Mouse (Mus musculus): ENCODE results near the gene Bckdk. TPM values are rescaled to one million over a fixed set of nuclear protein-coding genes. Genes with fewer than 3 reads are reported as not detected.
"Not testable (repeated sequence)": the region's sequence is repeated elsewhere in the genome, so short reads cannot be mapped to it uniquely, and the experiment has no call there.

The Bckdk gene
- total and polyA plus RNA-seq, 3 experiments, result 122 to 164 (median 138) TPM

DNA sequence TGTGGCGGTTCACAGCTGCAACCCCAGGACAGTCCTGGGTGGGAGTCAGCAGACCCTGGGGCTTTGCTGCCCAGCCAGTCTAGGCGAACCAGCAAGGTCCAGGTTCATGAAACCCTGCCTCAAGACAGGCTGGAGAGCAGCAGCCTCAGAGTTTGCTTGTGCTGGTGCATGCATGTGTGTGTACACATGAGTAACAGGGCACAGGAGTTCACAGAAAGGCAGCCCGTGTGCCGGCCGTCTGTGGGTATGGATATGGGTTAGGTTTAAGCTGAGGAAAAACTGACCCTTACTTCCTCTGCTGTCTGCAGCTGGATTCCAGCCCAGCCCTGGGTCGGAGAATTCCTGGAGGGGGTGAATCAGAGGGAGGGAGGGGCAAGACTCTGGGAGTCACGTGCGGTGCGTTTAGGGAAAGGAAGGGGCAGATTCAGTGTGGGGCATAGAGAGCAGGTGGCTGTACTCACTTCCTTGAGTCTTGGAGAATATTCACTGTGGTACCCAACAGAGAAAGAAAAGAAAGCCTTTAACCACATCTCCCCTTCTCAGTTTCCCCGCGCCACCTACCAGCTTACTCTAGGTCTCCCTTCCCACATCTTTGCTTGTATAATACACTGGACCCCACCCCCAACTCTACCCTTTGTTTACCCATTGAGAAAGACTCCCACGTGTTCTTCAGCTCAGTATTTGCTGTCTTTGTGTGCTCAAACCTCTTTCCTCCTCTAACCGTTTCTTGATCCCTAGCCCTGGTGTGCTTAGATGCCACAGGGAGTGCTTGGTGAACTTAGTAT lies 27.7 kb downstream of the Bckdk start:
- peak; percentile 68 for DNase-seq

DNA sequence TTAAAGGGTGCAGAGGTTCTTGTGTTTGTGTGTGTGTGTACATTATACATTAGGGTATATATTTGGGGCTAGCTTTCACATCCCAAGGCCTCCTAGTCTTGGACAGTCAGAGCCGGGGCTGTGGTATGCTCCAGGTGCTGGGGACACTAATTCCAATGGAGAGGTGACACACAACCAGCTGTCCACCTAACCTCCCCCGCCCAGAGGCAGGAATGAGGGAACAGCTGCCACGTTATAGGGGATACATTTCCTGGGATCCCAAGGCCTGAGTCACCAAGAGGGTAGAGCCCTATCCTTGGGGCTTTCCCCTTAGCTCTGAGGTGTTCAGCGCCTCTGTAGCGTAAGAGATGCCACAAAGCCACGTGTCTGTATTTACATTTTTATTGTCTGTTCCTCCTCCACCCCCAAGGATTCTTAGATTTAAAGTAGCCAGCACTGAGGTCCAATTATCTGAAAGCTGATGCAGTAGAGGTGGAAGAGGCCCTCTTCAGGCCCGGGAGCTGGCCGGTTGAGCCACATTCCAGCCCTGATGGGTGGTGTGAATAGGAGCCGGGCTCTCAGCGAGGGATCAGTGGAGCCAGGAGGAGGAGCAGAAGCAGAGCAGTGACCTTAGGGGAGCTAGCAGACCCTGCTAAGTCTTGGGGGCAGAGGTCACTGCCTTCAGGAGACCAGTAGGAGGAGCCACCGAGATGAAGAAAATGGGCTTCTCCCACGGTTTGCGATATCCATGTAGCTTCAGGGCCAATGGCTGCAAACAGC lies 28.6 kb downstream of the Bckdk start:
- DNase-seq, result no peak

DNA sequence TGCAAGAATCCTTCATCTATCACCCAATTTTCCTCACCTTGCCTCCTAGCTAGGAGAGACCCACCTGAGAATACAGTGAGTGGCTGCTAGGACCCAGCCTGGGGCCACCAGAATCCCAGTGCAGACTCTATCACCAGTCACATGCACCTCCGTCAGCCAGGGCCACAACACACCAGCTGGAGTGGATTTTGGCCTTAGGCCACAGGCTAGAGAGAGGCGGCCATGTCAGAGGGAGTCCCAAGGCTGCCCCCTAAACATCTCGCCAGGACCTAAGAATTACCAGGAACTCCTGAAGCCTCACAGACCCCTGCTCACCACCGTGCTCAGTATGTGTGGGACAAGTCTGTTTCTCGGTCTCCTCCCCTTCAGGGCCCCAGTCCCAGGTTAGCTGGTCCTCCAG lies 30.2 kb downstream of the Bckdk start:
- no peak for DNase-seq

DNA sequence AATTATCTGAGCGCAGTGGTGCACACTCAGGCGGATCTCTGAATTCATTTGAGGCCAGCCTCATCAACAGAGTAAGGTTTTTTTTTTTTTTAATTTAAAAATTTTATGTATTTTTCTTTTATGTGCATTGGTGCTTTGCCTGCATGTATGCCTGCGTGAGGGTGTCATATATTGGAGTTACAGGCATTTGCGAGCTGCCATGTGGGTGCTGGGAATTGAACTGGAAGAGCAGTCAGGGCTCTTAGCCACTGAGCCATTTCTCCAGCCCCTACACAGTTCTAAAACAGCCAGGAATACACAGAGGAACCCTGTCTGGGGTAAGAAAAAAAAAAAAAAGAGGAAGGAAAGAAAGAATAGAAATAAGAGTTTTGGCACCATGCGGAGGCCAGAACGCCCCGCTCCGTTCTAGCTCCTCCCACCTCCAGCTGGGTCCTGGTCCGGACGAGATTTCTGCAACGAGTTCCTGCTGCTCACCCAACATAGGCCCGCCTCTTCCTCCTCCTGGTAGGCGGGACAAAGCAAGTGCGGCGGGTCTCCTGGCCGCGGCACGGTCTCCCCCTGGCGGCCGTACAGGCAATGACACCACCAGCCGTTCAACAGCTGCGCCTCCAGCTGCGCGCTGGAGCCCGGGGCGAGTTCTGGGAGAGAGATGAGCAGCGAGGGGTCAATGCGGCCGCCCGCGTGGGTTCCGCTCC lies 31.3 kb downstream of the Bckdk start:
- DNase-seq, result peak; percentile 97

DNA sequence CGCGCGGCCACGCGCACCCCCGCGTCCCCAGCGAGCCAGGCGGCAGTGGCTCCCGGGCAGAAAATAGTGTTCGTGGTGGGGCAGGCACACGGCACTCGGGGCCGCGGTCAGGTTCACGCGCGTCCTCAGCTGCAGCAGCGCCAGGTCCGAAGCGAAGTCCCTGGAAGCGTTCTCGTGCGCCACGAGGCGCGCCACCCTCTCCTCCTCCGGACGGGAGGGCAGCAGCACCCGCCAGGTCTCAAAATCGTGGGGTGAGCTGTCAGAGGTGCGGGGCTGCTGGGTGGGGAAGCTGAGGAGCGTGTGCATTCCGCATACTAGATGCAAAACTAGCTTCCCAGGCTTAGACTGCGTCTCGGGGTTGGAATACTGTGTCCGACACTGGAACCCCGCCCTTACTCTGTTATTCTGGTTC lies 31.9 kb downstream of the Bckdk start:
- DNase-seq, result no peak

DNA sequence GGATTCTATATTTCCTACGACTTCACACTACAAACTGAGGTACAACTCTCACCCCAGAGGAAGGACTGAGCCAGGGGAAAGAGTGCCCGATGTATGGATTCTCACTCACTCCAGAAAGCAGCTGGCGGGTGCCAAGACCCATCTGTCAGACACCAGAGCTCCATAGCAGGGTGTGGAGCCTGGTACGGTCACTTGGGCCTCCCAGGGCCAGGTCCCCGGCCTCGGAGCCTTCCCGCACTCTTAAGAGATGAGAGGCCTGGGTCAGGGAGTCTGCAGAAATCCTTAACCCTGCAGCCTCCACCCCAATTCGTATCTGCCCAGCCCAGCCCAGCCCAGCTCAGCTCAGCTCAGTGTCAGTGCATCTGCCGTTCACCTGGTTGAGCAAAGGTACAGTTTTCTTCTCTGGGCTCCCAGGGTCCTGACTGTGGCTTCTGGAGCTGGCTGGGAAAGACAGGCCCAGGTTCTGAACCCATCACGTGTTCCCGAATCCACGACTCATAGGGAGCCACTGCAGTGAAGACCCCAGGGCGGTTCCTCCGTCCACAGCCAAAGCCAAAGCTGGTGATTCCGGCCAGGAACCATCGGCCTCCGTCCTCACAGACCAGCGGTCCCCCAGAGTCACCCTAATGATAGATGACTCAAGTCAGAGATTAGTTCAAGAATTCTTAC lies 32.5 kb downstream of the Bckdk start:
- DNase-seq, result no peak

DNA sequence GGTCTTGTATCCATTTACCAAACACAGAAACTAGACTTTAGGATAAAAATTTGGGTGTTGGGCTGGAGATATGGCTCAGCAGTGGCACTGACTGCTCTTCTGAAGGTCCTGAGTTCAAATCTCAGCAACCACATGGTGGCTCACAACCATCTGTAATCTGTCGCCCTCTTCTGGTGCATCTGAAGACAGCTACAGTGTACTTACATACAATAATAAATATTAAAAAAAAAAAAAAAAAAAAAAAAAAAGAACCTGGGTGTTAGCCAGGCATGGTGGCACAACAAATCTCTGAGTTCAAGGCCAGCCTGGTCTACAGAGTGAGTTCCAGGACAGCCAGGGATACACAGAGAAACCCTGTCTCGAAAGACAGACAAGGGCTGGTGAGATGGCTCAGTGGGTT lies 38.2 kb downstream of the Bckdk start:
- not testable (repeated sequence) for DNase-seq

DNA sequence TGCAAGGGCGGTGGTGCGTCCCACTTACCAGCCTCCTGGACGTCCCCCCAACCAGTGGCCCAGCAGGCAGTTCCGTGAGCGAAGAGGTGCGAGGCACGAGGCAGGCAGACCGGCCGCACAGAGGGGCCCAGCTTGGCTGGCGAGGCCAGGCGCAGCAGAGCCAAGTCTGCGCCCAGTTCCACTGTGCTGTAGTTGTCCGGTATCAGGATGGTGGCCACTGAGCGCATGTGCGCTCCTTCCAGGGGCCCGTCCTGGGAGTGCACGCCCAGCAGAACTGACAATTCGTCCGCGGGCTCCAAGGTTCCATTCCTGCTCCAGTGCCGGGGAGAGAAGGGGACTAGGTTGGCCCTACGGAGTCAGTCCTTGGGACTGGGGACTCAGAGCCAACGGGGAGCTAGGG lies 40.7 kb downstream of the Bckdk start:
- peak; percentile 49 for DNase-seq

DNA sequence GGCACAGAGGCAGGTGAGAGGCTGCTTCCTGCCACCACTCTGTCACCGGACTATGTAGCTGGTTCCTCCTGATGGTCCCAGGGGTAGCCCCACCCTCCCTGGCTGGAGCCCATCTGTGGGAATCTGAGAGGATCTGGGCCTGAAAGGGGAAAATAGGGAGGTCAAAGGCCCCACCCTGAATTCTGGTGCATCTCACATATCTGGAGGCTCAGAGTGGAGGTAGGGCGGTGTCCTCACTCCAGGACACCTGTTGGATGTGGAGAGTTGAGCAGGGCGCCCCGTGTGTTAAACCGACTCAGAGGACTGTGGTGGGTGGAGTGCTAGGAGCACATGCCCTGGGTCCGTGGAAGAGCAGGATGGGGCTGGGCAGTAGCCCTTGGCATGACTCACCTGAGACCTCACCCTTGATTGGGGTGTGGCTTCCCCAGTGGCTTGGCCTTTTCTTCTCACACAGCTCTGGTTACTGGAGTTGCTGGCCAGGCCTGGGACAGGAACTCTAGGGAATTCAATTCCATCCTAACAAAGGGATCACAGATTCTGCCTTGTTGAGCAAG lies 42.7 kb downstream of the Bckdk start, which contains the start of gene Prss36:
TSS of gene Prss36 (minus strand) at position 256 of the 554 bp plus-strand sequence.
- no peak for DNase-seq

DNA sequence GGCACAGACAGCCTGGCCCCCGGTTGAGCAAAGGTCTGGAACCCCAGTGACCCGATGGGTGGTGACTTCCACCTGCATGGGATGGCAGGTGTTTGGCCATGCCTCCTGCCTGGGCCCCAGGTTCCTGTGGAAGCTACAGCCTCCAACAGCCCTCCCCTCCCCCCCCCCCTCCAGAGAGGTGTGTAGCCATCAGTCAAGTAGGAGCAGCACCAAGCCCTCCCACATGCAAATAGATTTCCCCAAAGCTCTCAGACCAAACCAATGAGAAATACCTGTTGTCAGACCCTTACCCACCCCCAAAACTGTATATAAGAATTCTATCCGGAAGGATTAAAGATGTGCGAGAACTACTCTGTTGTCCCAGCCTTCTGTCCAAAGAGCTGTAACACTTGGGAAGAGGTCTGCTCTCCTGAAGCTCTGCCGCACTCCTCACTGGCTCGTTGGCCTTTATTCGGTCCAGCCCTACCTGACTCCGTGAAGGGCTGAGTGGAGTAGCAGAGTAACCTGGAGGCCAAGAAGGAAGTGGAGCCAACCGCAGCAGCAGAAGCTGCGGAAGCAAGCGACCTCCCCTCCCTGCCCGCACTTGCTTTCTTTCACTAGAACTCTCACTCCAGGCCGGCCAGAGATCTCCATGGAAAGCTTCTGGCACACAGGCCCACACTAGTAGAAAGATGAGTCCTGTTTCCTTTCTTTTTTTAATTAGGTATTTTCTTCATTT lies 49.1 kb downstream of the Bckdk start:
- no peak for DNase-seq

DNA sequence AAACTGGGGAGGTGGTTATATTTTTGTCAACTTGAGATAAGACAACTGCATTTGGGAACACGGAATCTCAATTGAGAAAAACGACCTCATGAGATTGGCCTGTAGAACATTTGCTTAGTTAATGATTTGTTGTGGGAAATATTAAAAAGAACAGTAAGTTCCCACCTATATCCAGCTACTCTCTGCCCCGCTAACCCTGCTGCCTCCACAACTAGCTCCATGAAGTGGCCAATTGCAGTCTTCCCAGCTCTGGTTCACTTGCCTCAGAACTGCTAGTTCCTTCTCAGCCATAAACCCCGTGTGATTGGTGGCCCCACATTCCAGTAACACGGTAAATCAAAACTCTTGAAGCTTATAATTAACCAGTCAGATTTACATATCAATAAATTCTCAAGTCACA lies 55.5 kb downstream of the Bckdk start:
- no peak for DNase-seq

Other genes starting within 250 kb of the Bckdk start
- 10 to 100 TPM; 70.9 to 86.0 TPM for gene Bcl7c, start 195.1 kb upstream of the Bckdk start, total RNA-seq (2021)
- gene Bcl7c, start 195.1 kb upstream of the Bckdk start, polyA plus RNA-seq (2012; rRNA removed), result 70.5 and 78.0 TPM in 2 replicates
- gene Ctf1, start 191.3 kb upstream of the Bckdk start, total RNA-seq (2021), result 1 to 10 TPM; 3.3 to 3.7 TPM
- gene Ctf1, start 191.3 kb upstream of the Bckdk start, polyA plus RNA-seq (2012; rRNA removed), result 18.9 and 22.1 TPM in 2 replicates
- gene Ctf2, start 171.9 kb upstream of the Bckdk start, total RNA-seq (2021), result not detected
- not detected in 2 replicates for gene Ctf2, start 171.9 kb upstream of the Bckdk start, polyA plus RNA-seq (2012; rRNA removed)
- 10 to 100 TPM in 1 of 2 experiments, 1 to 10 TPM in 1; 9.5 to 11.6 TPM for gene Fbxl19, start 159.5 kb upstream of the Bckdk start, total RNA-seq (2021)
- gene Fbxl19, start 159.5 kb upstream of the Bckdk start, polyA plus RNA-seq (2012; rRNA removed), result 34.5 and 42.6 TPM in 2 replicates
- gene Orai3, start 134.3 kb upstream of the Bckdk start, total RNA-seq (2021), result 10 to 100 TPM; 28.3 to 32.8 TPM
- gene Orai3, start 134.3 kb upstream of the Bckdk start, polyA plus RNA-seq (2012; rRNA removed), result 90.6 and 94.8 TPM in 2 replicates
- 10 to 100 TPM; 36.0 to 42.6 TPM for gene Setd1a, start 127.4 kb upstream of the Bckdk start, total RNA-seq (2021)
- 12.6 and 15.9 TPM in 2 replicates for gene Setd1a, start 127.4 kb upstream of the Bckdk start, polyA plus RNA-seq (2012; rRNA removed)
- gene Gm49388, start 118.5 kb upstream of the Bckdk start, total RNA-seq (2021), result 1 to 10 TPM; 2.2 to 4.6 TPM
- gene Gm49388, start 118.5 kb upstream of the Bckdk start, polyA plus RNA-seq (2012; rRNA removed), result not detected in 2 replicates
- gene Hsd3b7, start 103.5 kb upstream of the Bckdk start, total RNA-seq (2021), result 10 to 100 TPM; 45.5 to 46.2 TPM
- gene Hsd3b7, start 103.5 kb upstream of the Bckdk start, polyA plus RNA-seq (2012; rRNA removed), result 83.9 and 86.5 TPM in 2 replicates
- 100 to 1,000 TPM in 1 of 2 experiments, 10 to 100 TPM in 1; 79.6 to 102 TPM for gene Stx4a, start 79.8 kb upstream of the Bckdk start, total RNA-seq (2021)
- gene Stx4a, start 79.8 kb upstream of the Bckdk start, polyA plus RNA-seq (2012; rRNA removed), result 52.2 and 54.0 TPM in 2 replicates
- gene Stx1b, start 79.5 kb upstream of the Bckdk start, total RNA-seq (2021), result 1 to 10 TPM; 5.0 to 6.9 TPM
- 8.5 and 11.4 TPM in 2 replicates for gene Stx1b, start 79.5 kb upstream of the Bckdk start, polyA plus RNA-seq (2012; rRNA removed)
- 10 to 100 TPM; 28.9 to 33.1 TPM for gene Zfp646, start 27.9 kb upstream of the Bckdk start, total RNA-seq (2021)
- gene Zfp646, start 27.9 kb upstream of the Bckdk start, polyA plus RNA-seq (2012; rRNA removed), result 14.1 and 15.9 TPM in 2 replicates
- 1 to 10 TPM; 7.2 to 9.7 TPM for gene Zfp668, start 27.3 kb upstream of the Bckdk start, total RNA-seq (2021)
- gene Zfp668, start 27.3 kb upstream of the Bckdk start, polyA plus RNA-seq (2012; rRNA removed), result 8.1 and 10.3 TPM in 2 replicates
- gene Prss53, start 13.1 kb upstream of the Bckdk start, total RNA-seq (2021), result 1 to 10 TPM; 1.0 to 1.2 TPM
- gene Prss53, start 13.1 kb upstream of the Bckdk start, polyA plus RNA-seq (2012; rRNA removed), result 3.0 and 4.5 TPM in 2 replicates
- gene Gm21974, start 8.6 kb upstream of the Bckdk start, total RNA-seq (2021), result not detected
- gene Gm21974, start 8.6 kb upstream of the Bckdk start, polyA plus RNA-seq (2012; rRNA removed), result not detected in 2 replicates
- gene Vkorc1, start 8.5 kb upstream of the Bckdk start, total RNA-seq (2021), result 10 to 100 TPM; 62.7 to 85.5 TPM
- gene Vkorc1, start 8.5 kb upstream of the Bckdk start, polyA plus RNA-seq (2012; rRNA removed), result 152 and 201 TPM in 2 replicates
- 10 to 100 TPM; 24.6 to 27.1 TPM for gene Kat8, start 8.4 kb downstream of the Bckdk start, total RNA-seq (2021)
- 10.6 and 10.9 TPM in 2 replicates for gene Kat8, start 8.4 kb downstream of the Bckdk start, polyA plus RNA-seq (2012; rRNA removed)
- gene Prss8, start 26.0 kb downstream of the Bckdk start, total RNA-seq (2021), result under 1 TPM in 1 of 2 experiments, not detected in 1; 0.24 TPM
- gene Prss8, start 26.0 kb downstream of the Bckdk start, polyA plus RNA-seq (2012; rRNA removed), result 0.07 and 0.38 TPM in 2 replicates
- 1 to 10 TPM; 8.2 to 9.4 TPM for gene Prss36, start 42.6 kb downstream of the Bckdk start, total RNA-seq (2021)
- 24.8 and 27.8 TPM in 2 replicates for gene Prss36, start 42.6 kb downstream of the Bckdk start, polyA plus RNA-seq (2012; rRNA removed)
- 100 to 1,000 TPM; 176 to 229 TPM for gene Fus, start 63.4 kb downstream of the Bckdk start, total RNA-seq (2021)
- gene Fus, start 63.4 kb downstream of the Bckdk start, polyA plus RNA-seq (2012; rRNA removed), result 139 and 145 TPM in 2 replicates
- 1 to 10 TPM; 2.3 to 3.7 TPM for gene Pycard, start 89.8 kb downstream of the Bckdk start, total RNA-seq (2021)
- gene Pycard, start 89.8 kb downstream of the Bckdk start, polyA plus RNA-seq (2012; rRNA removed), result 4.4 and 8.1 TPM in 2 replicates
- under 1 TPM in 1 of 2 experiments, not detected in 1; 0.17 TPM for gene Trim72, start 99.9 kb downstream of the Bckdk start, total RNA-seq (2021)
- gene Trim72, start 99.9 kb downstream of the Bckdk start, polyA plus RNA-seq (2012; rRNA removed), result 0.16 and 0.29 TPM in 2 replicates
- gene Itgam, start 158.6 kb downstream of the Bckdk start, total RNA-seq (2021), result 1 to 10 TPM; 5.5 to 9.1 TPM
- 2.0 and 2.2 TPM in 2 replicates for gene Itgam, start 158.6 kb downstream of the Bckdk start, polyA plus RNA-seq (2012; rRNA removed)
- not detected for gene Gm49368, start 158.6 kb downstream of the Bckdk start, total RNA-seq (2021)
- gene Gm49368, start 158.6 kb downstream of the Bckdk start, polyA plus RNA-seq (2012; rRNA removed), result not detected in 2 replicates
- 1 to 10 TPM; 1.4 to 2.4 TPM for gene Itgax, start 225.5 kb downstream of the Bckdk start, total RNA-seq (2021)
- 1.7 and 1.8 TPM in 2 replicates for gene Itgax, start 225.5 kb downstream of the Bckdk start, polyA plus RNA-seq (2012; rRNA removed)